Mouse (Mus musculus): ENCODE measurements at regions not wholly inside any gene's neighbourhood (a gene's known extent, or its start where the extent isn't known, plus 50 kb on each side); places are given as distances from the start of the nearest gene placed in this dataset.

GRCm38 (mm10) chr1:165062813-165063492 lies 97.6 kb downstream of the Tbx19 start:
- Histone ChIP-seq H3K4me1 (replicated peaks; ENCODE audit: low read depth, low read length) (peaks cover 22% of the 10 kb centered on the region), H3K27me3 (ENCODE audit: insufficient read depth, low read length) (no peaks in the 10 kb centered on the region), H3K9me3 (ENCODE audit: low read length) (peaks cover 4% of the 10 kb centered on the region), H3K4me3 (replicated peaks; ENCODE audit: low read length) (no peak overlapping the region), H3K36me3 (ENCODE audit: insufficient read depth, low read length) (no peaks in the 10 kb centered on the region)
- TF ChIP-seq POU5F1 (IDR thresholded peaks at IDR 0.05; ENCODE audit: borderline replicate concordance, low read length) = no peak

- peaks cover 22% of the 10 kb centered on the region for H3K4me1 ChIP-seq (replicated peaks; ENCODE audit: low read depth, low read length)
- no peak for TF ChIP-seq NANOG (IDR thresholded peaks at IDR 0.05; ENCODE audit: borderline replicate concordance, low read length)
- no peak for TF ChIP-seq CTCF (conservative IDR thresholded peaks at IDR 0.05; ENCODE audit: low read length)
- no peak for TF ChIP-seq POU5F1 (IDR thresholded peaks at IDR 0.05; ENCODE audit: borderline replicate concordance, low read length)
- peaks cover 4% of the 10 kb centered on the region for H3K9me3 ChIP-seq (ENCODE audit: low read length)
- H3K36me3 ChIP-seq (ENCODE audit: insufficient read depth, low read length) = no peaks in the 10 kb centered on the region
- no peak overlapping the region for H3K4me3 ChIP-seq (replicated peaks; ENCODE audit: low read length)
- H3K27me3 ChIP-seq (ENCODE audit: insufficient read depth, low read length) = no peaks in the 10 kb centered on the region
Observed at GRCm38 (mm10) chr1:165061420-165061819, 99.2 kb downstream of the Tbx19 start.

- TF ChIP-seq POU5F1 (IDR thresholded peaks at IDR 0.05; ENCODE audit: borderline replicate concordance, low read length) (no peak), CTCF (conservative IDR thresholded peaks at IDR 0.05; ENCODE audit: low read length) (no peak), NANOG (IDR thresholded peaks at IDR 0.05; ENCODE audit: borderline replicate concordance, low read length) (no peak)
- no peaks in the 10 kb centered on the region for H3K27me3 ChIP-seq (ENCODE audit: insufficient read depth, low read length)
- no peak overlapping the region for H3K4me3 ChIP-seq (replicated peaks; ENCODE audit: low read length)
- H3K9me3 ChIP-seq (ENCODE audit: low read length) = no peaks in the 10 kb centered on the region
- H3K36me3 ChIP-seq (ENCODE audit: insufficient read depth, low read length) = no peaks in the 10 kb centered on the region
- H3K4me1 ChIP-seq (replicated peaks; ENCODE audit: low read depth, low read length) = 0 out of 2 replicates have a peak, but pooled peaks cover 4% of the 10 kb centered on the region
Observed at GRCm38 (mm10) chr1:165054245-165054644, 106.3 kb downstream of the Tbx19 start.

- no peaks in the 10 kb centered on the region for H3K9me3 ChIP-seq (ENCODE audit: low read length)
- 0 out of 2 replicates have a peak, but pooled peaks cover 4% of the 10 kb centered on the region for H3K4me1 ChIP-seq (replicated peaks; ENCODE audit: low read depth, low read length)
- TF ChIP-seq POU5F1 (IDR thresholded peaks at IDR 0.05; ENCODE audit: borderline replicate concordance, low read length) (no peak), NANOG (IDR thresholded peaks at IDR 0.05; ENCODE audit: borderline replicate concordance, low read length) (no peak), CTCF (conservative IDR thresholded peaks at IDR 0.05; ENCODE audit: low read length) (no peak)
- no peak overlapping the region for H3K4me3 ChIP-seq (replicated peaks; ENCODE audit: low read length)
- H3K36me3 ChIP-seq (ENCODE audit: insufficient read depth, low read length) = no peaks in the 10 kb centered on the region
- H3K27me3 ChIP-seq (ENCODE audit: insufficient read depth, low read length) = no peaks in the 10 kb centered on the region
Observed at GRCm38 (mm10) chr1:165051294-165051693, 109.3 kb downstream of the Tbx19 start.

- TF ChIP-seq NANOG (IDR thresholded peaks at IDR 0.05; ENCODE audit: borderline replicate concordance, low read length) (no peak), CTCF (conservative IDR thresholded peaks at IDR 0.05; ENCODE audit: low read length) (no peak), POU5F1 (IDR thresholded peaks at IDR 0.05; ENCODE audit: borderline replicate concordance, low read length) (no peak)
- Histone ChIP-seq H3K27me3 (ENCODE audit: insufficient read depth, low read length) (no peaks in the 10 kb centered on the region), H3K36me3 (ENCODE audit: insufficient read depth, low read length) (no peaks in the 10 kb centered on the region), H3K4me1 (replicated peaks; ENCODE audit: low read depth, low read length) (0 out of 2 replicates have a peak, but pooled peaks cover 4% of the 10 kb centered on the region), H3K9me3 (ENCODE audit: low read length) (no peaks in the 10 kb centered on the region), H3K4me3 (replicated peaks; ENCODE audit: low read length) (no peak overlapping the region)
Observed at GRCm38 (mm10) chr1:165050176-165050575, 110.4 kb downstream of the Tbx19 start.

GRCm38 (mm10) chr1:165046637-165047036 lies 111.3 kb upstream of the Xcl1 start:
- H3K4me3 ChIP-seq (replicated peaks; ENCODE audit: low read length) = no peak overlapping the region
- H3K27me3 ChIP-seq (ENCODE audit: insufficient read depth, low read length) = no peaks in the 10 kb centered on the region
- no peaks in the 10 kb centered on the region for H3K9me3 ChIP-seq (ENCODE audit: low read length)
- H3K4me1 ChIP-seq (replicated peaks; ENCODE audit: low read depth, low read length) = no peaks in the 10 kb centered on the region
- TF ChIP-seq POU5F1 (IDR thresholded peaks at IDR 0.05; ENCODE audit: borderline replicate concordance, low read length) (no peak), CTCF (conservative IDR thresholded peaks at IDR 0.05; ENCODE audit: low read length) (no peak), NANOG (IDR thresholded peaks at IDR 0.05; ENCODE audit: borderline replicate concordance, low read length) (no peak)
- no peaks in the 10 kb centered on the region for H3K36me3 ChIP-seq (ENCODE audit: insufficient read depth, low read length)

GRCm38 (mm10) chr1:165046056-165046455 lies 110.7 kb upstream of the Xcl1 start:
- H3K4me1 ChIP-seq (replicated peaks; ENCODE audit: low read depth, low read length) = no peaks in the 10 kb centered on the region
- no peak overlapping the region for H3K4me3 ChIP-seq (replicated peaks; ENCODE audit: low read length)
- no peaks in the 10 kb centered on the region for H3K27me3 ChIP-seq (ENCODE audit: insufficient read depth, low read length)
- H3K36me3 ChIP-seq (ENCODE audit: insufficient read depth, low read length) = no peaks in the 10 kb centered on the region
- TF ChIP-seq NANOG (IDR thresholded peaks at IDR 0.05; ENCODE audit: borderline replicate concordance, low read length) = no peak
- no peak for TF ChIP-seq CTCF (conservative IDR thresholded peaks at IDR 0.05; ENCODE audit: low read length)
- no peak for TF ChIP-seq POU5F1 (IDR thresholded peaks at IDR 0.05; ENCODE audit: borderline replicate concordance, low read length)
- no peaks in the 10 kb centered on the region for H3K9me3 ChIP-seq (ENCODE audit: low read length)

GRCm38 (mm10) chr1:165043361-165043760 lies 108.0 kb upstream of the Xcl1 start:
- TF ChIP-seq NANOG (IDR thresholded peaks at IDR 0.05; ENCODE audit: borderline replicate concordance, low read length) = no peak
- no peak for TF ChIP-seq CTCF (conservative IDR thresholded peaks at IDR 0.05; ENCODE audit: low read length)
- no peak for TF ChIP-seq POU5F1 (IDR thresholded peaks at IDR 0.05; ENCODE audit: borderline replicate concordance, low read length)
- no peaks in the 10 kb centered on the region for H3K36me3 ChIP-seq (ENCODE audit: insufficient read depth, low read length)
- no peaks in the 10 kb centered on the region for H3K4me1 ChIP-seq (replicated peaks; ENCODE audit: low read depth, low read length)
- no peak overlapping the region for H3K4me3 ChIP-seq (replicated peaks; ENCODE audit: low read length)
- no peaks in the 10 kb centered on the region for H3K27me3 ChIP-seq (ENCODE audit: insufficient read depth, low read length)
- H3K9me3 ChIP-seq (ENCODE audit: low read length) = no peaks in the 10 kb centered on the region

- H3K36me3 ChIP-seq (ENCODE audit: insufficient read depth, low read length) = no peaks in the 10 kb centered on the region
- no peaks in the 10 kb centered on the region for H3K4me1 ChIP-seq (replicated peaks; ENCODE audit: low read depth, low read length)
- H3K4me3 ChIP-seq (replicated peaks; ENCODE audit: low read length) = no peak overlapping the region
- H3K9me3 ChIP-seq (ENCODE audit: low read length) = no peaks in the 10 kb centered on the region
- H3K27me3 ChIP-seq (ENCODE audit: insufficient read depth, low read length) = no peaks in the 10 kb centered on the region
- TF ChIP-seq NANOG (IDR thresholded peaks at IDR 0.05; ENCODE audit: borderline replicate concordance, low read length) (no peak), CTCF (conservative IDR thresholded peaks at IDR 0.05; ENCODE audit: low read length) (no peak), POU5F1 (IDR thresholded peaks at IDR 0.05; ENCODE audit: borderline replicate concordance, low read length) (no peak)
Observed at GRCm38 (mm10) chr1:165042105-165042504, 106.8 kb upstream of the Xcl1 start.
